Mouse (Mus musculus): ENCODE results near the gene Utp18.
A peak's percentile ranks its signal among the peaks of the same experiment; 100 is the strongest.
"Not testable (repeated sequence)": the region's sequence is repeated elsewhere in the genome, so short reads cannot be mapped to it uniquely, and the experiment has no call there.

The Utp18 gene

DNA sequence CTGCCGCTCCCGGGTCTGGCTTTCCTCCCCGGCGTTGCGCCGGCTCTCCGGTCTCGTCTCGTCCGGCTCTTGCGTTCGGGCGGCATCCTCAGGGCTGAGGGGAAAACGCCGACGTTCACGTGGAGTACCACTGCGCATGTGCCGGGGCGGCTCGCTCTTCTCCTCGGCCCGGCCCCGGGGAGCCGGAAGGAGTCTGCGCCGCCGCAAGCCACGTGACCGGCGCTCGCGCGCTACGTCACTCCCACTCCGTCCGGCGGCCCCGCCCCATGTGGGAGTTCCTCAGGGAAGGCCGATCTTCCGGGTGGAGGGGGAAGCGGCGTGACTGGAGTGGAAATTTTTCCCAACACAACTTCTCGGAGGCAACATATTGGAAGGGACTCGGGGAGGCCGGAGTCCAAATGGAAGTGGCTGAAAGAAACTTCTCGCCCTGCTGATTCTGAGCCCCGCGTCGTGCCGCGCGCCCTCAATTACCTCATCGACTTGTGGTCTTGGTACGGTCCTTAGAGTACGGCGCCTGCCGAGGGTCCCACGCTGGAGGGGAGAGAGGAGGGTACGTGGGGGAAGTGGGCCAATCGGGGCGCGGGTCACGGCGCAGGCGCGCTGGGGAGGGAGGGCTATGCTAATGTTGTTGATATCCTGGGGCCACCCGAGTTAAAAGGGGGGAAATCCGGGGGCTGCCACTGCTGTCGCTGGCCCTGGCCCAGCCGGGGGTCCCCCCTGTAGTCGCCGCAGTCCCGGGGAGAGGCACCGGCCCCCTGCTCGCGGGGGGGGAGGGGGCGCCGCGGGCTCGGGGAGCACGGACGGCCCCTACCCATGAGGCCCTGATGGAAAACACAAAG lies at the start of gene Utp18, which contains the start of gene Mbtd1:
Gene Utp18, minus strand, starts transcription at position 195 of the 839 bp plus-strand sequence.
Gene Mbtd1, plus strand, starts transcription at position 281 of the 839 bp plus-strand sequence.
- peak; percentile 99 for DNase-seq (ENCODE audit: low spot score in 2 of 2)

DNA sequence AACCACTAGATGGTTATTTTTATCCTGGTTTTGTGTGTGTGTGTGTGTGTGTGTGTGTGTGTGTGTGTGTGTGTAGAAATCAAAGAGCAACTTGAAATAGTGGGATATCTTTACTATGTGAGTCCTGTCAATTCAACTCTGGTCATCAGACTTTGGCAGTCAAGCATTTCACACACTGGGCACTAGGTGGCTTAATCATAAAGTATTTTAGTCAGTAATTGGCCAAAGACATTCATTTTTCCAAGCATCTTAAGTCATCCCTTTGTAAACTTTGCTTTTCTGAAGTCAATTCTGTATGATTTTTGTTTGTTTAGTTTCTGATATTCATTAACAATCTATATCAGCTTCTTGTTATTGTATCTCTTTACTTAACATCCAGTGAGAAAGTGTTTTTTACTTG lies 43.5 kb upstream of the Utp18 start:
- DNase-seq (ENCODE audit: low spot score in 2 of 2): no peak

DNA sequence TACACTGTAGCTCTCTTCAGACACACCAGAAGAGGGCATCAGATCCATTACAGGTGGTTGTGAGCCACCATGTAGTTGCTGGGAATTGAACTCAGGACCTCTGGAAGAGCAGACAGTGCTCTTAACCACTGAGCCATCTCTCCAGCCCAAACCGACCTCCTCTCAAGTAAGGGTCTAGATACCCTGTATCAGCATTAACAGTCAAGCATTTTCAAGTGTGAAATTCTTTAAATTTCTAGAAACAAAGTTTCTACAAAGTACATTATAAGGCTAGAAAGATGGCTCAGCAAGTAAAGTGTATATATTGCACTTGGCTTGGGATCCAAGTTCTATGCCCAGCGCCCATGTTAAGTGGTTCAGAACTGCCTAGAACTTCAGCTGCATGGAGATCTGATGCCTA lies 29.5 kb upstream of the Utp18 start:
- DNase-seq (ENCODE audit: low spot score in 2 of 2): not testable (repeated sequence)

DNA sequence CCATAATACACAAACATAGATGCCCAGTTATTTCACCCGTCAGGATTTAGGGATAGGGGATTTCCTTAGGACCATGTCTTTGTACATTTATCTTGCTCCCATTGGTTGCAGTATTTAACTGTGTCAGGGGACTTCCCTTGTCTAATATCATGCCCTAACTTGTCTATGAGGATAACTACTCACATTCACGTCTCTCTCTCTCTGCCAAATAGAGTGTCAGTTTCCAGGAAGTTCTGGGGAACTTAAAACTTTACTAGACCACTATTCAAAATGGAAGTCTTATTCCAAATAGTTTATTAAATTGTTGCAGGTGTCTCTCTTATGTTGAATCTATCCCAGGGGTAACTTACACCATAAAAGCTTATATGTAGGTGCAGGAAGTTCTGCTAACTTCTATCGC lies 26.0 kb upstream of the Utp18 start:
- DNase-seq (ENCODE audit: low spot score in 2 of 2): no peak

DNA sequence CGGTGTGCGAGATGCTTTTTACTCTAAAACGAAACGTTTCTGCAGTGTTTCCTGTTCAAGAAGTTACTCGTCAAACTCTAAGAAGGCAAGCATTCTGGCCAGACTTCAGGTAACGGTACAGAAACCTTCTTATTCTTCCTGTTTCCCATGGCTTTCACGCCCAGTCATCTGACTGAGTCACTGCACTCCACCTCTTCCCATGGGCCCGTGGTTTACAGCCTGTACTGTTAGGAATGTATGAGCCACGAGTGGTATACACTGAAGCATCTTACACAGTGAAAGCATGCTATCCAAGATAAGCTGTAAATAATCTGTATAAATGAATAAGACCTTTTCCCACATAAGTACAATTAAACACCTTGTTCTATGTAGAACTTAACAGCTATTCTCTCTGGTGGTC lies 23.3 kb upstream of the Utp18 start:
- DNase-seq (ENCODE audit: low spot score in 2 of 2): no peak

DNA sequence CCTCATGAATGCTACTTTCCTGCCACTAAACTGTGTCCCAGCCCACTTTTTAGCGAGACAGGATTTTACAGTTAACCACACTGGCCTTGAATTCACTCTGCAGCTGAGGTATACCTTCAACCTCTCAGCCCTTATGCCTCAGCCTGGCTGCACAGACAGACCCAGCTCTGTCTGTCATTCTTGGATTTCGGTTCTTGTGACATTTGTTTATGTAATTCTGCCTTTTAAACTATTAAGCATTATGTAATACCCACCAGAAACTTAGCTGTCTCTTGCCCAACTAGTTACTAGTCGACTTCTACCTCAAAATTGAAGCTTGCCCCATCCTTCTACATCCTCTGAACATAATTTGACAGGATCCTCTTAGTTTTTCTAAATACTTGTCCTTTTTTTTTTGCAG lies 22.3 kb upstream of the Utp18 start:
- DNase-seq (ENCODE audit: low spot score in 2 of 2): no peak

DNA sequence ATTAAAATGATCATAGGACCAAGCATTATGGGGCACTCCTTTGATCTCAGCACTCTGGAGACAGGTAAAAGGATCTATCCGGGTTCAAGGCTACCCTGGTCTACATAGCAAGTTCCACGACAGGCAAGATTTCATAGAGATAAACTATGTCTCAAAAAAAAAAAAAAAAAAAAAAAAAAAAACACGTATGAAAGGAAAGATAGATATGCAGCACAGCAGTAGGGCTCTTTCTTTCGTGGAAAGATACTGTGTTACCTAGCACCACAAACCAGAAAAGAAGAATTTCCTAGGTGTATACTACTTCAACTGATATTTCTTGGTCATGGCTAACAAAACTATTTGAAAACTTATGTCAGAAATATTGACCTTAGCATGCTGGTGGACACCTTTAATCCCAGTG lies 21.3 kb upstream of the Utp18 start:
- no peak for DNase-seq (ENCODE audit: low spot score in 2 of 2)

DNA sequence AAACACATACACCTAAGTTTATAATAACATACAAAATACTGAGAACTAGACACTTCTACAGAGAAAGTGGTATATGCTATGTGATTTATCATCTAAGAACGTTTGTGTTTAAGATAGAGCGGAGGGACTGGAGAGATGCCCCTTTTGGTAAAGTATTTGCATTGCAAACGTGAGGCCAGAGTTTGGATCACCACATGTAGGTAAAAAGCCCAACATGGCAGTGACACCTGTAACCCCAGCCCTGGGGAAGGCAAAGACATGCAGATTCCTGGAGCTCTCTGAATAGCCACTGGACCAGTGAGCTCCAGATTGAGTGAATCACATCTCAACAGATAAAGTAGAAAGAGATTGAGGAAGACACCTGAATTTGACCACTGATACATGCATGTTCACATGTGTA lies 12.2 kb upstream of the Utp18 start:
- DNase-seq (ENCODE audit: low spot score in 2 of 2): no peak

DNA sequence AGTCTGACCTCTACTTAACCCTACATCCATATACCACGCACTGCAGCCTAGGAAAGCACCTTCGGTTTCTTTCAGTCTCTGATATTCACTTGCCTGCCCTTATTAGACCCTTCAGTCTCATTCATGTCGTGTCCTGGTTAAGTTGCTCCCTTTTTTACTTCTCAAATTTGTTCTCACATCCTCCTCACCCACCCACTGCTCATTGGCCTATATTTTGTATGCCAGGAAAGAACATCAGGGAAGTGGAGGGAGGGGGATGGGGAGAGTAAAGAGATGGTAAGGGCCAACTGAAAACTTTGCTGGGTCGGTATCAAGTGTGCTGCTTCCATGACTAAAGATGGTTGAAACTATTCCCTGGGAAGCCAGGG lies 1.5 kb upstream of the Utp18 start:
- no peak for DNase-seq (ENCODE audit: low spot score in 2 of 2)

DNA sequence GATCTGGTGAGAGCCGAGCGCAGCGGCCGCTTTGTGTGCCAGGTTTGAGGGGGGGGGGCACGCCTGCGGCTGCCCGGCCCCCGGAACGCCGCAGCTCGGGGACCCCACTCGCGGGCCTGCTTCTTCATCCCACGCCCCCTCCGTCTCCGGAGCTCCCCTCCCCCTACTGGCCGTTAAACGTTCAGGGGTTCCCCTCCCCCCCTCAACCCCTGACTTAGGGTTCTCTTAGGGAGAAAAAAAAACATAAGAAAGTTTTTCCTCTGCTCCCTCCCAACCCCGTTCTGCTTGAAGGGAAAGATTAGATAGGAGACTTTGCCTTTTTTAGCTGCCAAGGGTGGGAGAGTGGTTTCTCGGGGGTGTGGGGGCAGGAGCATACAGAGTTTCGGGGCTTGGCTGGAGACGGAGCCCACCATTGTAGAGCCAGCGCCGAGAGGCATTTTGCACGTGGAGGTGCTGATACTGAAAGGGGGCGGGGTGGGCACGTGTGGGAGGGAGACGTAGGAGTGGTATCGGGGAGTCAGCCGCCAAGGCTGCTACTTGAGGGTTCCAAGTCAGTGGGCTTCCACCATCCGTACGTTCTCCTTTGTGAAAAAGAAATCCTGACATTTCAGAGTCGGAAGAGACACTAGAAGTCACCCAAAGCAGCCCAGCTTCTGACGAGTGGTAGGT lies 979 bp upstream of the Utp18 start:
- DNase-seq (ENCODE audit: low spot score in 2 of 2): peak in 1 of 2 experiments; percentile 18

DNA sequence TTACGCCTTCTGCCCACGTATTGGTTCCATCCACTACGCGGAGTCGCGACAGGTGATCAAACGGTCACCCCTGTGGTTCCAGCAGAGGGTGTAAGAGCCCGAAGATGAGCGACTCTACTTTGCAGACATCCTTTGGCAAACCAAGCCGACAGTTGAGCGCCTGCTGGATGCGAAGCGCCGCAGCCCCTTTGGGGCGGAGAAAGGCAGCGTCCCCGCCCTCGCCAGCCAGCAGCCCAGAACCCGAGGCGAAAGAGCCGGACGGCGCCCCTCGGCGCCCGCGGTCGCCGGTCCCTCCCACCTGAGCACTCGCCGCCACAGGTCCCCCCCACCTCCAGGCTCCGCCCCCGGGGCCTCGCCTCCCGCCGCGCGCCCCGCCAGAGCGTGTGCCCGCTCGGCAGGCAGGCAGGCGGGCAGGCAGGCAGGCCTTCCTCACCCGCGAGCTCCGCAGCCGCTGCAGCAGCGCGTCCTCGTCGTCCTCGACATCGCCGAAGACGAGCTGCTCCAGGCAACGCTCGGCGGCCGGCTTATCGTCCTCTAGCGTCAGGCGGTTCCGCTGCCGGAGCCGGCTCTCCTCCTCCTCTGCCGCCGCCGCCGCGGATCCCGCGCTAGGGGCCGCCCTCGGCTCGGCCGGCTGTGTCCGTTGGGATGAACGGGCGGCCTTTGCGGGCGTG lies 530 bp downstream of the Utp18 start:
- DNase-seq (ENCODE audit: low spot score in 2 of 2): peak; percentile 60

DNA sequence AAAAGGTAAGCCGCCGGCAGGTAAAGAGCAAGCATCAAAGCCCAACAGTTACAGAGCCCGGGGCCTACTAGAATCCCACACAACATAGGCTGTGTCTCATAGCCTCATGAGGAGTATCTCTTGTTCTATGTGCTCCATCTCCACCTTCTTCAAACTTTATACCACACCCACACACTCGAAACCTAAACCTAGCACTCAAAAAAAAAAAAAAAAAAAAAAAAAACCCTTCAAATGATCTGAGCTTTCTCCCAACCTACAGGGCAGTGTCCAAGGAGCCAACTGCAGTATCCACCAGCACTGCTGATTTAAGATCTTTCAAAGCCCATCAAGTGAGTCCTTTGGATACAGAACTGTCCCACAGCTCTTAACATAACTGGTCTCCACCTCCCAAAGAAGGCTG lies 1.5 kb downstream of the Utp18 start:
- DNase-seq (ENCODE audit: low spot score in 2 of 2): no peak

DNA sequence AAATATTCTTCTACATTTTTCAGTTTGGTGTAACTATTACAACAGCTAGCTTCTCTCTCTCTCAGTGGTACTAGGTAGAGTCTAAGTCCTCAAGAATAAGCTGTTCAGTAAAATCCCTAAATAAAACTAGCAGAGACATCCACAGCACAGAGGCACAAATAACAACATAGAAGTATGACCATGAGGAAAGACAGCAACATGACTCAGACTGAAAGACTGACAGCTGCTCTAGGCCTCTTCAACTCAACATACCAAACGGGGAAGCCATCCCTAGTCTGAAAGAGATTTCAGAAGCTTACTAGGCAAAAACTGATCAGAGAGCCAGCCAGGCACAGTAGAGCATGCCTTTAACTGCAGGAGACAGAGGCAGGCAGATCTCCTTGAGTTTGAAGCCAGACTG lies 22.9 kb downstream of the Utp18 start:
- no peak for DNase-seq (ENCODE audit: low spot score in 2 of 2)

DNA sequence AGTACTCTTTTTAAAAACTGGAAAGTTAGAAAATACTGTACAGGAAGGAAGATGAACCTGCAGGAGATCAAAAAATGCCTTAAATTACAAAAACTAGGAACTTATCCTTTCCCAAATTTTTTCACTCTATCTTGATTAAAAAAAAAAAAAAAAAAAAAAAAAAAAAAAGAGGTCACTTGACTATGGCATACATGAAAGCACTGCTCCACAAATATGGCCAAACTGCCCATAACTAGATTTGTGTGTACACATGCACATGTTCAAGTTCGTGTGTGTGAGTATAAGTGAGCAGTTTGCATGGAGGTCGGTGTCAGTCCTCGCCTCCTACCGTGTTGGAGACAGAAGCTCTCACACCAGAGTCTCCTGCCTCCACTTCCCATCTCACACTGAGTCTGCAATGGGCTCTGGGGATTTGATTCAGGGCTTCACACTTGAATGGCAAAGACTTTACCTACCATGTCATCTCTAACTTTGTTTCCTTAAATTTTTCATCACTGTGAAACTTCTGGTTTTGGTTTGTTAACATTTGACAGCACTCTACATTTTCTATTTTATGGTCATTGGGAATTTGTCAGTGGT lies 23.4 kb downstream of the Utp18 start:
- DNase-seq (ENCODE audit: low spot score in 2 of 2): no peak

DNA sequence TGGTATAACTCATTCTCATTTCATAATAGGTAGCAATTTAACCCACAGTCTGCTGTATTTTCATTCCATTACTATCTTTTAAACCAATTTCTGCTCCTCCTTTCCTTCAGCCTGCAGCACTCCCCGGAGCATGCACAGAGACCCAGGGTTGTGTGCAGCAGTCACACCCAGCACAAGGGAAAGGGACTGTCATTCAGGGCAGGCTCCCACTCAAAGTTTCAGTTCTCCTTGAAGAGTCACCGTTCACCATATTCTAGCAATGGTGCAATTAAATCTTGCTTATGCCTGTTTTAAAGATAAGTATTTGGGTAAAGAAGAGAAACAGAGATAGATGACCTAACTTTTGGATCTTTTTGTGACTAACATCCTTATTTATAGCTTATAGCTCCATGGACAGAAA lies 24.4 kb downstream of the Utp18 start:
- DNase-seq (ENCODE audit: low spot score in 2 of 2): no peak

DNA sequence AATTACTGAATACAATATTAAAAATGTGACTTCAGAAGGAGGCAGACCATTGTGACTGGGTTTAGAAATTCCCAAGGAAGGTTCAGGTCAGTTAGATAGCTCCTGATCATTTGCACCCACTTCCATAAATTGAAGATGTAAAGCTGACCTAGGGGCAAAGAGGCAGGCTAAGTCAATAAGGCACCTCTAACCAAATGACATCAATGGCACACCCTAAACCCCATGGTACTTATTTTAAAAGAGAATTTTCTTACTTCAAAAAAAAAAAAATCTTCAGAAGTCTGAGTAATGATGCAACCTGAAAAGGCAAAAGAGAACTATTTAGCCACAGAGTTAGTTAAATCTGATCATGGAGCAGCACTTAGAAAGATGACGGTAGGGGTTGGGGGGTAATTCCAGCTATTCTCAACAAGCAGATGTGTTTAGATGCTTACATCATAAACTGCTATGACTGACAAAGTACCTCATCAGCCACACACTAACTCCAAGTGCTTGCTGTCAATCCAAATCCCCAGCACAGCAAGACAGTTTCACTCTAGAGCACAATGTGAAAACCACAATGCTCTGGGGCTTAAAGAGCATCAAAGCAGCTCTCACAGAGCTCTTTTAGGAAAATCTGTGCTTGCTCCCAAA lies 24.9 kb downstream of the Utp18 start:
- no peak for DNase-seq (ENCODE audit: low spot score in 2 of 2)

DNA sequence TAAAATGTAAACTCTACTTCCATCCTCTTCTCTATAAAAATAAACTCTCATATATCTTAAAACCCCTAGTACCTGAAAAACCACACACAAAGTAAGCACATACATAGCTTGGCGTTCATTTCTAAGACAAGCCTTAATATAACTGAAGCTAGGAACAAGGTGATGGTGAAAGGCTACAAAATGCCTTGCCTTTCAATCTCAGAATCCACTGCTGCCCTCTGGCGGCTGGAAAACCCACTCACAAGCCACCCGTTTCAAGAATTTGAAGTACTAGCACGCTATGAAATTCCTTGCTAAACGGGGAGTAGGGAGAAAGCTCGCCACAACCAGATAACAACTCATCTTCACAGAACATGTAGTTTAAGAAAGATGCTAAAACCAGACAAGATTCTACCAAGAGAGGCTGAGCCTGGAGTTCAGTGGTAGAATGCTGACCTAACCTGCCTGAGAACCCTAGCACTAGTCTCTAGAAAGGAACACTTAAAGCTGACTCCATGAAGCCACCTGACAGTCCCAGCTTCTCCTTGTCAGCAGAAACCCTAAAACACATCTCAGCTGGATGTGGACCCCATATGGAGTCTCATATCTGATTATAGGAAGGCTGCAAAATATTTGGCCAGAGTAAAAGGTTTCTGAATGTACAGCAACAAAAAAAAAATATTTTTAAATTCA lies 29.1 kb downstream of the Utp18 start:
- peak; percentile 37 to 79 for DNase-seq (ENCODE audit: low spot score in 2 of 2)

DNA sequence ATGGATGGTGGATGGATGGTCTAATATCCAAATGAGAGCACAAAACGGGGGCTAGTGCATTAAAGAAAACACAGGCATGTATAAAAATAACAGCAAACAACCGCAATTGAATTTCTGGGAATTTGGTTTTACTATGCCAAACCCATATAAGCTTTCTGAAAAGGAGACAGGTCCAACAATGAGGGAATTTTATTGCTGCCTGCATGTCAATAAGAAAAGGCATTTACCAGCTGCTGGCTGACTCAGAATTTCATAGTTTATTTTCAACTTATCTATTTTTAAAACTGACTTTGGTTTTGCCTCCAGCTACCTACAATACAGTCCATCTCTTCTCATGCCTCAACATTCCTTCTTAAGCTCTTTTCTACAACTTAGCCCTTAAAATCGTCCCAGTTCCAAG lies 33.0 kb downstream of the Utp18 start:
- no peak for DNase-seq (ENCODE audit: low spot score in 2 of 2)

DNA sequence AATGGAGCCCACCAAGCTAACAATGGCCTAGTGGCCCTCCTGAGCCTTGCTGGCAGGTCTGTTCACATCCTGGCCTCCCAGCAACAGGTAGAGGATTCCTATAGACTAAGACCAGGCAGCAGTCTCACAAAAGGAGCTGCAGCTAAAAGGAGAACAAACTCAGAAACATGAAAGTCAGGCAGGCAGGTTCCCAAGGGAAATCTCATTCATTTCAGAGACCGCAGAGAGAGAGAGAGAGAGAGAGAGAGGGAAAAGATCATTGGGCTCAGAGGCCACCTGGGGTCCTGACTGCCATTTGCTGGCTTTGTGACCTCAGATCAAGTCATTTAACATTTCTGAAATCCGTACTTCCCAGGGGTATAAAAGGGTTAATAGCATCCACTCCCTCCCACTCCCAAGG lies 38.2 kb downstream of the Utp18 start:
- no peak for DNase-seq (ENCODE audit: low spot score in 2 of 2)

DNA sequence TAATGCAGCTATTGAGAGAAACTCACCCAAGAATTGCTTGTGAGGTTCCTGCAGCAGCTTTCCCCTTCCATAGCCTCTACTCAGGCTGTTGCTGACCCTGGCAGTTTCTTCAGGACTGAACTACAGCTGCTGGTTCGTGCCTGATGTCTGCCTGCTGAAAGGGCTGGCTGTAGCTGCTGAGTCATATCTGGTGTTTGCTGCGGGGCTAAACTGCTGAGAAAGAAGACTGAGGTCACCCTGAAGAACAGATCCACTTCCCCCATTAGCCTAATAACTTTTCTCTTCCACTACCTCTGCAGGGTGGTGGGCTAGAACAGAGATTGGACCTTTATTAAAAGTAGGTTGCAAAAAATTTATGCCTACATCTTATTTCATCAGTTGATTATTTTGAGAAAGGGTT lies 49.8 kb downstream of the Utp18 start:
- no peak for DNase-seq (ENCODE audit: low spot score in 2 of 2)

DNA sequence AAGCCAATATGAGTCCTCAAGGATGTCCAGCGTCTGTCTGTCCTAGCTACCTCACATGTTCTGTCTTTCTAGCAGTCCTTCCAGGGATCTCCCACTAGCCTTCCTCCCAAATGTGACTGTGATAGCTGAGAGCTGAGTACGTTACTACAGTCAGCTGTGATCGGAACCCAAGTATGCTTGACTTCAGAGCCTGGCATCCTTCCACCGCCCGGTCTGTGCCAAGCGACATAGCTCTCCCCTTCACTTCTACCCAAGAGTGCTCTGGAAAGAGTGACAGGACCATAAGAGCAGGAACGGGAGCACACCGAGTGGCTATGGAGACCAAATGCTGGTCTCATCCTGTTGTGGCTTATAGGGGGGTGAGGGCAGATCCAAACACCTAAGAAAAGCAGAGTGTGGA lies 55.6 kb downstream of the Utp18 start:
- DNase-seq (ENCODE audit: low spot score in 2 of 2): no peak

DNA sequence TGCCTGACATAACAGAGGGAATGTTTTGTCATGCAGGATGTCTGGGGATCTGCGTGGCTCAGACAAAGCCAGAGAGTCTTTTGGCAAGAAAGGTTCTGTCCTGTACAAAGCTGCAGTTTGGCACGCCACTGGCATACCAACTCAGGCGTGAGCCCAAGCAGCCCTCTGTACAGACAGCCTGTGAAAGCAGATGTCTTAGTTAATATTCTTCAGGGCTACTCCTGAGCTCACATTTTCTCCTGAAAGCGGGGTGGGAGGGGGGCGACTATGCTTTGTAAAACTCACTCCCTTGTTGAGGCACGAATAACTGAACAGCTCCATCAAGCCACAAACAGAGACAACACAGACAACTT lies 56.3 kb downstream of the Utp18 start:
- no peak for DNase-seq (ENCODE audit: low spot score in 2 of 2)

All from urinary bladder, postnatal 4 days (tissue).